Mouse (Mus musculus) bone marrow, adult 2 months (tissue): Measurements from ENCODE around the gene Stox1.

Experiments
- CTCF ChIP-seq: fragments of 200-500 bp; IDR thresholded peaks from 2 replicates; pipeline ENCODE4 v1.5.1; 2011; ENCODE audit warnings: low read length, control low read depth; ENCODE audit not compliant: control insufficient read depth, insufficient read depth
- POLR2A ChIP-seq: fragments of 200-500 bp; IDR thresholded peaks from 2 replicates; pipeline ENCODE4 v1.6.1; 2011; ENCODE audit warnings: low read depth, mild to moderate bottlenecking, control low read depth, low read length, borderline replicate concordance; ENCODE audit not compliant: control insufficient read depth

DNA sequence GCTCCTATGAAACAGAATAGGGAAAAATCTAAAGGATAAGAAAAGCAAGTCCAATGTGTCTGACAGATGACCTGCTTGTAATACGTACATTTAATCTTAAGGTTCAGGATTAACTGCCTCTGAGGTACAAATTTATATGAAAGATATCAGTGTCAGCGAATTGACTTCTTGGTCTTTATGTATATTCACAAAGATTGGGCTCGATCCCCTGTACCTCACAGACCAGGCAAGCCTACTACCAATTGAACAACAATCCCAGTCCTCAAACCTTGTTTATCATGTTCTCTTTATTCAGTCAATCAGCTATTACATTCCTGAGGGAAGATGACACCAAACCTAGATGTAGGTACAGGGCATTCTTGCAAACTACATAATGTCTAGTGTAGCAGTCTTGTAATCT lies 74.0 kb downstream of the Stox1 start:
- TF ChIP-seq POLR2A (no peak), CTCF (no peak)
